Mouse (Mus musculus): ENCODE data around the gene Nfe2.

DNA sequence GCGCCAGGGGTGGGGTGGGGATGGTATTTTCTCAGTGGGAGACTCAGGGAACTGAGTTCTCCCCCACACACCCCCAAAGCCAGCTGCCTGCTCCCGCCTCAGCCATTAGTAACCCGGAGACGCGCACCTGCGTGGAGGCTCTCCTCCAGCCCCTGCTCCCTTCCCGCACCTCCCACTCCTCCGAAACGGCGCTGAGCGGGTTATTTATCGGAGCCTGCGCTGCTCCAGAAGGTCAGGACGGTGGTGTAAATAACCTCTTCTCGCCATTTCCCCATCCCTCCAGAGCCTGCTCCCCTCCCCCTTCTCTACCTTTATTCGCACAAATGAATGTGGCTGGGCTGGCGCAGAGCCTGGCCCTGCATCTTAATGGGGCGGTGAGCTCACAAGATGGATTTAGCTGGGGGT, 41.9 kb upstream of the Nfe2 start:
- TF ChIP-seq POLR2A (IDR thresholded peaks at IDR 0.05; ENCODE audit: borderline replicate concordance, extremely low read depth, insufficient read depth, insufficient read length, poor library complexity, severe bottlenecking), result peak; percentile 10; the same call in 1 of the 2 replicates
- TF ChIP-seq CTCF (IDR thresholded peaks at IDR 0.05; ENCODE audit: borderline replicate concordance, extremely low read depth, insufficient read depth, insufficient read length), result no peak
